Mouse (Mus musculus) gastrocnemius, postnatal 25 days (tissue): ENCODE results near the gene Lrif1. TPM values are rescaled to one million over a fixed set of nuclear protein-coding genes. Genes with fewer than 3 reads are reported as not detected.
A peak's percentile ranks its signal among the peaks of the same experiment; 100 is the strongest.
"Not testable (repeated sequence)": the region's sequence is repeated elsewhere in the genome, so short reads cannot be mapped to it uniquely, and the experiment has no call there.

Experiments used
- DNase-seq: peaks from one replicate; pipeline ENCODE4 v3.0.0; 2022
- long read RNA-seq, 2 experiments: library from polyadenylated mRNA; stranded (forward); transcript quantifications; one replicate each; pipeline ENCODE4 v2.0.0; 2021
- total RNA-seq, 2 experiments: library from RNA; stranded (reverse); gene quantifications; 1 replicate in 1 of 2; 2 replicates in 1 of 2; pipeline ENCODE4 v1.2.3; 2021

Lrif1 gene
- total RNA-seq, result 1 to 10 TPM; 6.4 to 7.8 TPM
- long read RNA-seq, experiment 1, transcript Lrif1-203 (3 exons, 1,669 nt), result major isoform, 7 of 11 reads
- long read RNA-seq, experiment 1, partial matches to known transcripts, result 0 of 11 reads
- long read RNA-seq, experiment 1, other reads (novel, unspliced or antisense), result 4 of 11 reads
- long read RNA-seq, experiment 2, transcript Lrif1-203 (3 exons, 1,669 nt), result major isoform, 6 of 7 reads
- long read RNA-seq, experiment 2, partial matches to known transcripts, result 0 of 7 reads
- long read RNA-seq, experiment 2, other reads (novel, unspliced or antisense), result 0 of 7 reads

- DNase-seq, result peak; percentile 27
Observed at GRCm38 (mm10) chr3:106684830-106685229, at the start of gene Lrif1. Lrif1 (plus strand) TSS chr3:106684987.

- DNase-seq, result not testable (repeated sequence)
Observed at GRCm38 (mm10) chr3:106672811-106673210, 12.0 kb upstream of the Lrif1 start.

GRCm38 (mm10) chr3:106685381-106685780, 594 bp downstream of the Lrif1 start:
- no peak for DNase-seq

- peak; percentile 96 for DNase-seq
Observed at GRCm38 (mm10) chr3:106721397-106722027, 36.7 kb downstream of the Lrif1 start.

- DNase-seq, result peak; percentile 73
Observed at GRCm38 (mm10) chr3:106722028-106722945, 37.5 kb downstream of the Lrif1 start.

- no peak for DNase-seq
Observed at GRCm38 (mm10) chr3:106755898-106756297, 71.1 kb downstream of the Lrif1 start.

- DNase-seq, result no peak
Observed at GRCm38 (mm10) chr3:106771834-106772233, 87.0 kb downstream of the Lrif1 start.

- no peak for DNase-seq
Observed at GRCm38 (mm10) chr3:106785130-106785529, 100.3 kb downstream of the Lrif1 start.

Other genes starting within 250 kb of the Lrif1 start
- under 1 TPM; 0.13 to 0.27 TPM for gene Dennd2d, start 202.6 kb upstream of the Lrif1 start, total RNA-seq
- 10 to 100 TPM; 72.5 to 79.3 TPM for gene Dram2, start 137.2 kb upstream of the Lrif1 start, total RNA-seq
- 10 to 100 TPM; 15.0 to 19.4 TPM for gene Cept1, start 137.2 kb upstream of the Lrif1 start, total RNA-seq
- gene Cd53, start 105.2 kb downstream of the Lrif1 start, total RNA-seq, result 1 to 10 TPM in 1 of 2 experiments, under 1 TPM in 1; 0.87 to 1.6 TPM
- not detected for gene Olfr266, start 141.3 kb downstream of the Lrif1 start, total RNA-seq